Mouse (Mus musculus): ENCODE results near the gene Bst1. TPM values are rescaled to one million over a fixed set of nuclear protein-coding genes. Genes with fewer than 3 reads are reported as not detected.

Gene Bst1
- polyA plus RNA-seq, 1 experiment from 2014 or later = not detected

DNA sequence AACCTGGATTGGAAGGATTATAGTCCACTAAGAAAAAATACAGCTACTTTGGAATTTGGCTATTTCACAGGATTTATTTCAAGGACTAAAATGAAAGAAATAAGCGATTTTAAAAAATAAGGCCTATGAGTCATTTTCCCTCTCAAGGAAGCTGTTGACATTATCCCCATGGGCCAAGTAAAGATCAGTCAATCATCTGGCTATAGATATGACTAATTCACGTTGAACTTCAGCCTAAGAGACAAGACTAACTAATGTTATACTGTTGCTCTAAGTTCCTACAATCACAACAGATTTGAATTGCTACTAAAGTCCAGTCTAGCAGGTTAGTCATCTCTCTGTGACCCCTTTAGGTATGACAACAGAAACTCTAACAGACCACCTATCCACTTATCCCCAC, 34.7 kb upstream of the Bst1 start:
- Histone ChIP-seq H3K9me3 (ENCODE audit: control insufficient read depth, low read length) (no peaks in the 10 kb centered on the region), H3K4me3 (ENCODE audit: low read depth, low read length) (no peak overlapping the region), H3K27ac (ENCODE audit: low read depth, low read length) (no peak overlapping the region), H3K27me3 (ENCODE audit: control insufficient read depth, insufficient read depth, low read length) (no peaks in the 10 kb centered on the region), H3K4me2 (ENCODE audit: low read depth, low read length) (no peak overlapping the region), H3K9ac (replicated peaks; ENCODE audit: low read depth, low read length) (no peak overlapping the region), H3K4me1 (ENCODE audit: control insufficient read depth, insufficient read depth, low read length) (peaks cover 9% of the 10 kb centered on the region), H3K36me3 (ENCODE audit: control insufficient read depth, insufficient read depth, low read length) (no peaks in the 10 kb centered on the region)
- no peak for ATAC-seq (ENCODE audit: low read depth)
- 85% methylated on average over 2 of the region's 2 CpGs for WGBS

DNA sequence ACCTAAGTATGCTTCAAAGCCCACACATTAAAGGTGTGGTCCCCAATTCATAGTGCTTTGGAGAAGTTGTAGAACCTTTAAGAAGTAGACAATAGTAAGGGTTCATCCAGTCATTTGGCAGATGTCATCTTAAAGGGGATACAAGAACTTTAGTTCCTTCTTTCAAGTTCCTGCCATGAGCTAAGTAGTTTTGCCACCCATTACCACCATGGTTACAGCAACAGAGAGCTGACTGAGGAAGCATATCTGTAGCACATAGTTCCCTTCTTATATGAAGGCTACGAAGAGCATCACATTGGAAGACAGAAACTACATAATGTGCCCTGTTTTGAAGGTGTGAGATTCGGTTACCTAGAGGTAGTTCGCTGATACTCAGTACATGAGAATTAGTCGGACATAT, 32.1 kb upstream of the Bst1 start:
- 93% methylated on average over 4 of the region's 4 CpGs for WGBS
- Histone ChIP-seq H3K27me3 (ENCODE audit: control insufficient read depth, insufficient read depth, low read length) (no peaks in the 10 kb centered on the region), H3K36me3 (ENCODE audit: control insufficient read depth, insufficient read depth, low read length) (no peaks in the 10 kb centered on the region), H3K4me3 (ENCODE audit: low read depth, low read length) (no peak overlapping the region), H3K9me3 (ENCODE audit: control insufficient read depth, low read length) (no peaks in the 10 kb centered on the region), H3K9ac (replicated peaks; ENCODE audit: low read depth, low read length) (no peak overlapping the region), H3K4me1 (ENCODE audit: control insufficient read depth, insufficient read depth, low read length) (0 out of 2 replicates have a peak, but pooled peaks cover 4% of the 10 kb centered on the region), H3K4me2 (ENCODE audit: low read depth, low read length) (no peak overlapping the region), H3K27ac (ENCODE audit: low read depth, low read length) (no peak overlapping the region)
- no peak for ATAC-seq (ENCODE audit: low read depth)

DNA sequence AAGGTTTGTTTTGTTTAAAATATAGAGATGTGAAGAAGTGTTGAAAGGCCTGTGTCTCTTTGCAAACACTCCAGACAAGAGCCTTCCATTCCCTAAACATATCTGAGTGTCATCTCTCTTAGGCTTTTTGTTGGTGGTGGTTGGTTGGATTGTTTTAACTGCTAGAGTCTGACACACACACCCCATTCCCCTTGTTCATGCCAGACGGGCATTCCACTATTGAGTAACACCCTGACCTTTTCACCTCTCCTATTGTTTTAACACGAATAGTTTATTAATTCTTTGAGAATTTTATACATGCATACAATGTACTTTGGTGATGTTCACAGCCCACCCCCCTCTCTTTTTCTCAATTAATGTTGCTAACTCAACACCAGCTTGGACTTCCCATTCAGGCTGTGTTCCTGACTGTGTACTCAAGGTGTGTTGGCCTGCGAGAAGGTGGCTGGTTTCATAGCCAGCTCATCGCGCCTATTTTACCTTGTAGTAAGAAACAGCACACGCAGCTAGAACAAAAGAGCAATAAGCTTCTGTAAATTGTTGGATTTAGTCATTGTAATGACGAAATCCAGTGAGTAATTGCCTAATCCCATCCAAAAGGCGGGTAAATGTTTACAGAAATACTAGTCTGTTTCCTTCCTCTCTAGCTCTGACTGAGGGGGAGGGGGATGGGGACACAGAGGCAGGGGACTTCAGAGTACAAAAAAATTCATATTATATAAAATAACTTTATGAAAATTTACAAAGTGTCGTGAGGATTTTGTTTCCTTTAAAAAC, 30.5 kb upstream of the Bst1 start:
- Histone ChIP-seq H3K4me2 (ENCODE audit: low read depth, low read length) (no peak overlapping the region), H3K27me3 (ENCODE audit: control insufficient read depth, insufficient read depth, low read length) (no peaks in the 10 kb centered on the region)
- 82% methylated on average over 9 of the region's 9 CpGs for WGBS

DNA sequence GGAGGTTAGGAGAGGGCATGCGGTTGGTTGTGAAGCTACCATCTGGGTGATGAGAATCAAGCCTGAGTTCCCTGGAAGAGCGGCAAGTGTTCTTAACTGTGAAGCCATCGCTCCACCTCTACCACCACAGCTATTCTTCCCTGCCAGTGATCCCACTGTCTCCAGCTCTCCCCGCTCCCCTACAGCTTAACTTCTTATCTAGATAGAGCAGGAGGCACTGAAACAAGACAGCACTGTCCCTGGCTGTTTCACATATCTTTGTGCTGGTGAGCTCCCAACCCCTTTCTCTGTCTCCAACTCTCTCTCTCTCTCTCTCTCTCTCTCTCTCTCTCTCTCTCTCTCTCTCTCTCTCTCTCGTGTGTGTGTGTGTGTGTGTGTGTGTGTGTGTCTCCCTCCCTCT, 26.3 kb upstream of the Bst1 start:
- 90% methylated on average over 5 of the region's 5 CpGs for WGBS
- no peak for ATAC-seq (ENCODE audit: low read depth)
- H3K9ac ChIP-seq (replicated peaks; ENCODE audit: low read depth, low read length) = no peak overlapping the region

More for the DNA sequence above, 30.5 kb upstream of the Bst1 start:
- no peak overlapping the region for H3K27ac ChIP-seq (ENCODE audit: low read depth, low read length)
- no peak overlapping the region for H3K9ac ChIP-seq (replicated peaks; ENCODE audit: low read depth, low read length)
- H3K9me3 ChIP-seq (ENCODE audit: control insufficient read depth, low read length) = no peaks in the 10 kb centered on the region
- no peak for ATAC-seq (ENCODE audit: low read depth)
- no peaks in the 10 kb centered on the region for H3K36me3 ChIP-seq (ENCODE audit: control insufficient read depth, insufficient read depth, low read length)
- no peak overlapping the region for H3K4me3 ChIP-seq (ENCODE audit: low read depth, low read length)
- no peaks in the 10 kb centered on the region for H3K4me1 ChIP-seq (ENCODE audit: control insufficient read depth, insufficient read depth, low read length)

DNA sequence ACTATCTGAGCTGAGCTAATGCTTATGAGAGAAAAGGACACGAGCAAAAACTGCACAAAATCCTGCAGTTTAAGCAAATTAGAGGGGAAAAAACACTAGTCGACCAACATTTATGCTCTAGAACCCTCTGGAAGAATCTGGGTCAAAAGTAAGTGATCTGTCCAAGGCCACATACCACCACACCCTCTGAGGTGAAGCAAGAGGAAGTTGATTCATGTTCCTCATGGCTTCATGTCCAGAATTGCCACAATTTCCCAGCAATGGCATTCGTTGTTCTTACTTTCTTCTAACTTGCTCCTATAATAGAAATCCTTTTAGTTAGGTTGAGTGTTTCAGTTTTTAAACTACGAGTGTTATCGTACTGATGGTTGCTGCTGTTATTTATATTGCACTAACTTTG, 19.2 kb upstream of the Bst1 start:
- Histone ChIP-seq H3K9me3 (ENCODE audit: control insufficient read depth, low read length) (no peaks in the 10 kb centered on the region), H3K9ac (replicated peaks; ENCODE audit: low read depth, low read length) (no peak overlapping the region), H3K4me2 (ENCODE audit: low read depth, low read length) (no peak overlapping the region), H3K27me3 (ENCODE audit: control insufficient read depth, insufficient read depth, low read length) (no peaks in the 10 kb centered on the region), H3K4me3 (ENCODE audit: low read depth, low read length) (no peak overlapping the region), H3K4me1 (ENCODE audit: control insufficient read depth, insufficient read depth, low read length) (no peaks in the 10 kb centered on the region), H3K27ac (ENCODE audit: low read depth, low read length) (no peak overlapping the region), H3K36me3 (ENCODE audit: control insufficient read depth, insufficient read depth, low read length) (no peaks in the 10 kb centered on the region)
- 88% methylated on average over 5 of the region's 5 CpGs for WGBS
- ATAC-seq (ENCODE audit: low read depth) = no peak

More for the DNA sequence above, 26.3 kb upstream of the Bst1 start:
- Histone ChIP-seq H3K27ac (ENCODE audit: low read depth, low read length) (no peak overlapping the region), H3K4me1 (ENCODE audit: control insufficient read depth, insufficient read depth, low read length) (no peaks in the 10 kb centered on the region), H3K27me3 (ENCODE audit: control insufficient read depth, insufficient read depth, low read length) (no peaks in the 10 kb centered on the region), H3K9me3 (ENCODE audit: control insufficient read depth, low read length) (no peaks in the 10 kb centered on the region), H3K4me3 (ENCODE audit: low read depth, low read length) (no peak overlapping the region), H3K36me3 (ENCODE audit: control insufficient read depth, insufficient read depth, low read length) (no peaks in the 10 kb centered on the region), H3K4me2 (ENCODE audit: low read depth, low read length) (no peak overlapping the region)

DNA sequence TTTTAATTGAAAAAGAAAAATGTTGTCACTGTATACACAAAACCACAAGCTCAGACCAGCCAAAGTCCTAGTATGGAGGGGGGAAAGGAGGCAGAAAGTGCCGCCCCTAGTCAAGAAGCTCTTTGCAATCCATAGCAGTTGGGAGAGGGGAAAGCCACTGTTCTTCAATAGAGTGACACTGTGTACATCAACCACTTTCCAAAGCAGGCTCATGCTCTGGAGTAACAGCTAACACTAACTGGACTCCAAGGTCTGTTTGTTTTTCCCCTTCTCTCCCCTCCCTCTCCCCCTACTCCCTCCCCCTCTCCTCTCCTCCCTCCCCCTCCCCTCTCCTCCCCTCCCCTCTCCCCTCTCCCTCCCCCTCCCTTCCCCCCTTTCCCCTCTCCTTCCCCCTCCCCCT, 18.0 kb upstream of the Bst1 start:
- H3K4me3 ChIP-seq (ENCODE audit: low read depth, low read length) = no peak overlapping the region
- no peak overlapping the region for H3K4me2 ChIP-seq (ENCODE audit: low read depth, low read length)
- H3K9ac ChIP-seq (replicated peaks; ENCODE audit: low read depth, low read length) = no peak overlapping the region
- H3K4me1 ChIP-seq (ENCODE audit: control insufficient read depth, insufficient read depth, low read length) = no peaks in the 10 kb centered on the region
- no peaks in the 10 kb centered on the region for H3K27me3 ChIP-seq (ENCODE audit: control insufficient read depth, insufficient read depth, low read length)
- no peak for ATAC-seq (ENCODE audit: low read depth)
- WGBS = 79% methylated on average over 1 of the region's 1 CpGs
- no peaks in the 10 kb centered on the region for H3K9me3 ChIP-seq (ENCODE audit: control insufficient read depth, low read length)
- no peaks in the 10 kb centered on the region for H3K36me3 ChIP-seq (ENCODE audit: control insufficient read depth, insufficient read depth, low read length)
- H3K27ac ChIP-seq (ENCODE audit: low read depth, low read length) = no peak overlapping the region

DNA sequence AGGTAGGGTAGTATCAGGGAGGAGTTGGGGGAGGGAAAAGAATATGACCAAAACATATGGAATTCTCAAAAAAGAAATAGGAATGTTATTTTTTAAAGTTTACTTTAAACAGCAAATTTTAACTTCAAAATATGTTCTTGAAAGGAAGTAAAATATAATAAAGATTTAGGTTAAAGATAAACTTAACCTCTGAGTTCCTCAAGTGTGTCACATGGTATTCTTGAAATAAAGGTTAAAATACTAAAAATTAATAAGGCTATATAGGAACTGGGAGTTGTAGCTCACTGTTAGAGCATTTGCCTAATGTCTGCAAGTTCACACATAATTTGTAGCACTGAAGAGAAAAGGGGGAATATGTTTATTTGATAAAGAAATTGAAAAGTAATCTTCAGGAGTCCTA, 17.4 kb upstream of the Bst1 start:
- Histone ChIP-seq H3K27me3 (ENCODE audit: control insufficient read depth, insufficient read depth, low read length) (no peaks in the 10 kb centered on the region), H3K9me3 (ENCODE audit: control insufficient read depth, low read length) (no peaks in the 10 kb centered on the region), H3K4me3 (ENCODE audit: low read depth, low read length) (no peak overlapping the region), H3K27ac (ENCODE audit: low read depth, low read length) (no peak overlapping the region), H3K4me2 (ENCODE audit: low read depth, low read length) (no peak overlapping the region), H3K4me1 (ENCODE audit: control insufficient read depth, insufficient read depth, low read length) (no peaks in the 10 kb centered on the region), H3K9ac (replicated peaks; ENCODE audit: low read depth, low read length) (no peak overlapping the region), H3K36me3 (ENCODE audit: control insufficient read depth, insufficient read depth, low read length) (no peaks in the 10 kb centered on the region)
- no peak for ATAC-seq (ENCODE audit: low read depth)

DNA sequence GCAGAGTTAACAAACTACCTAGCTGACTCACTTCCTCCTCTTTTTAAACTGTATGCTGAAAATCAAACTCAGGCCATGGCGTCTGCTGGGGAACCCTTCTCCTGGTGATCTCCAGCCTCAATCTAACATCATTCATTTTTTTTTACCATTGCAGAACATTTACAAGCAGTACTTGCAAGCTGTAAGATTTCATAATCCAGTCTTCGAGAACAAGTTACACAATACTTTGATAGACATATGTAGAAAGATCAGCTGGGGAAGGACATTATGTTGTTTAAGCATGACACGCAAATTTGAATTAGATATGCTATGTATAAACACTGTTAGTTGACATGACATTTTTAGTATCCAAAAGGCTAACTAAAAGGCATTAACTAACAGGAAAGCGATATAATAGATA, 16.9 kb upstream of the Bst1 start:
- Histone ChIP-seq H3K27me3 (ENCODE audit: control insufficient read depth, insufficient read depth, low read length) (no peaks in the 10 kb centered on the region), H3K36me3 (ENCODE audit: control insufficient read depth, insufficient read depth, low read length) (no peaks in the 10 kb centered on the region), H3K27ac (ENCODE audit: low read depth, low read length) (no peak overlapping the region), H3K9me3 (ENCODE audit: control insufficient read depth, low read length) (no peaks in the 10 kb centered on the region), H3K4me1 (ENCODE audit: control insufficient read depth, insufficient read depth, low read length) (no peaks in the 10 kb centered on the region), H3K9ac (replicated peaks; ENCODE audit: low read depth, low read length) (no peak overlapping the region), H3K4me2 (ENCODE audit: low read depth, low read length) (no peak overlapping the region), H3K4me3 (ENCODE audit: low read depth, low read length) (no peak overlapping the region)
- ATAC-seq (ENCODE audit: low read depth) = no peak
- WGBS = 93% methylated on average over 4 of the region's 4 CpGs

DNA sequence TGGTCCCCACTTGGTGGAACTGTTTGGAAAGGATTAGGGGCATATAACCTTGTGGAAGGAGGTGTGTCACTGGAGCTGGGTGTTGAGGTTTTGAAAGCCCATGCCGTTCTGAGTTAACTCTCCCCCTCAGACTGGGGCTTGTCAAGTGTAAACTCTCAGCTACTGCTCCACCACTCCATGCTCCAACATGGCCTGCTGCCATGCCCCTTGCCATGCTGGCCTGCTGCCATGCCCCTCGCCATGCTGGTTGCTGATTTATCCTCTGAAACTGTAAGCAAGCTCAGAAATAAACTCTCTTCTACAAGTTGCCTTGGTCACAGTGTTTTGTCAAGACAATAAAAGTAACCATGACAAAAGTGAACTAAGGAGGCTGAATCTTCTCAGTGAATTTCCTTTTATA, 13.3 kb upstream of the Bst1 start:
- no peak overlapping the region for H3K4me2 ChIP-seq (ENCODE audit: low read depth, low read length)
- no peaks in the 10 kb centered on the region for H3K27me3 ChIP-seq (ENCODE audit: control insufficient read depth, insufficient read depth, low read length)
- no peak overlapping the region for H3K27ac ChIP-seq (ENCODE audit: low read depth, low read length)
- H3K4me1 ChIP-seq (ENCODE audit: control insufficient read depth, insufficient read depth, low read length) = no peaks in the 10 kb centered on the region; the same call in 1 of the 2 replicates
- no peak overlapping the region for H3K4me3 ChIP-seq (ENCODE audit: low read depth, low read length)
- no peaks in the 10 kb centered on the region for H3K36me3 ChIP-seq (ENCODE audit: control insufficient read depth, insufficient read depth, low read length)
- ATAC-seq (ENCODE audit: low read depth) = no peak
- H3K9me3 ChIP-seq (ENCODE audit: control insufficient read depth, low read length) = no peaks in the 10 kb centered on the region
- H3K9ac ChIP-seq (replicated peaks; ENCODE audit: low read depth, low read length) = no peak overlapping the region
- WGBS = 63% methylated on average over 2 of the region's 2 CpGs

All from neural tube, embryonic 14.5 days (tissue).